ENCODE assay signal across 8 mouse cellular contexts in genomic region chr17:46160686-46161085, GRCm38 (mm10). TPM values are rescaled to one million over a fixed set of nuclear protein-coding genes. Genes with fewer than 3 reads are reported as not detected.
DNase-seq lines count a peak whose midpoint lies in the region; ATAC-seq lines count a peak whose summit lies in the region.

Gtpbp2 (plus strand) TSS chr17:46161032.

- peak within 1 kb of the TSS; percentile 72 for H3K4me2 ChIP-seq in hindbrain, embryonic 14.5 days (replicated peaks)

- H3K27me3 ChIP-seq in hindbrain, embryonic 14.5 days (ENCODE audit: control insufficient read depth, insufficient read depth, low read length) = no peaks in the 10 kb centered on the region

- H3K9ac ChIP-seq in hindbrain, embryonic 14.5 days = peak within 1 kb of the TSS; percentile 74

- peak within 1 kb of the TSS; percentile 56 for H3K27ac ChIP-seq in hindbrain, embryonic 14.5 days

- WGBS in hindbrain, embryonic 14.5 days = under 1% methylated on average over 23 of the region's 23 CpGs

- peak; percentile 97 for ATAC-seq in hindbrain, embryonic 14.5 days (ENCODE audit: low FRiP score)

- DNase-seq in T-cell, adult 2 months (ENCODE audit: low spot score) = peak; percentile 98
- peak; percentile 93 to 96 for DNase-seq in cerebellum, postnatal 25 days
- peak; percentile 85 to 91 for DNase-seq in frontal cortex, postnatal 25 days (ENCODE audit: low spot score in 2 of 2)
- peak; percentile 100 for DNase-seq in hindbrain, embryonic 14.5 days (ENCODE audit: low spot score)
- DNase-seq in layer of hippocampus, postnatal 36 days = peak; percentile 95 to 96
- peak; percentile 100 for DNase-seq in lung, postnatal 36 days
- peak; percentile 99 for DNase-seq in right cerebral cortex, adult 18-20 months
- peak; percentile 65 for DNase-seq in urinary bladder, postnatal 10 days (ENCODE audit: low spot score)

- no peaks in the 10 kb centered on the region for H3K9me3 ChIP-seq in hindbrain, embryonic 14.5 days (ENCODE audit: control insufficient read depth, low read length)

- H3K36me3 ChIP-seq in hindbrain, embryonic 14.5 days (replicated peaks; ENCODE audit: control insufficient read depth, insufficient read depth) = peaks cover 25% of the 10 kb centered on the region

- H3K4me1 ChIP-seq in hindbrain, embryonic 14.5 days (replicated peaks; ENCODE audit: control insufficient read depth, insufficient read depth, low read length) = peaks cover 12% of the 10 kb centered on the region

- H3K4me3 ChIP-seq in hindbrain, embryonic 14.5 days (replicated peaks; ENCODE audit: low read length) = peak within 1 kb of the TSS; percentile 73

RNA-seq across cellular contexts. Expression of gene Gtpbp2, which starts in this region (rescaled TPM):
- polyA plus RNA-seq in hindbrain, embryonic 14.5 days (2014; fragmentation: Nextera tagmentation; extraction: Ambion mirVana) = 25.7 and 29.9 TPM in 2 replicates
- 100 to 1,000 TPM; 123 to 137 TPM for total RNA-seq in layer of hippocampus, postnatal 36 days (2021)

Comparison
In these comparisons a context has a peak if more than half of its experiments do, and no peak if none do; other contexts are left out.
1. Peak in every context shown above with its lines: DNase-seq, ATAC-seq, H3K4me3 ChIP-seq and H3K27ac ChIP-seq.